Mouse (Mus musculus) hindbrain, postnatal 0 days (tissue): ENCODE measurements around the gene Rwdd2a. TPM values are rescaled to one million over a fixed set of nuclear protein-coding genes. Genes with fewer than 3 reads are reported as not detected.
A peak's percentile ranks its signal among the peaks of the same experiment; 100 is the strongest.

ENCODE experiments used
- ATAC-seq: fragments of 200-750 bp; cut with Nextera tagmentation; 2 replicates; pipeline ENCODE4 v1.8.0; 2017; ENCODE audit warnings: mild to moderate bottlenecking, moderate TSS enrichment, moderate library complexity
- DNase-seq: peaks from one replicate; pipeline ENCODE4 v3.0.0-alpha.2; 2015; ENCODE audit warnings: low spot score
- H3K27ac ChIP-seq: fragments of 300-500 bp; sonication (generic); 2 replicates; pipeline ENCODE4 v1.5.1; 2014; ENCODE audit warnings: mild to moderate bottlenecking
- H3K27me3 ChIP-seq: fragments of 300-500 bp; sonication (generic); 2 replicates; pipeline ENCODE4 v1.6.1; 2014; ENCODE audit warnings: low read length, mixed read lengths; ENCODE audit not compliant: insufficient read depth
- H3K36me3 ChIP-seq: fragments of 300-500 bp; sonication (generic); 2 replicates; pipeline ENCODE4 v1.6.1; 2014; ENCODE audit warnings: low read length, mixed read lengths; ENCODE audit not compliant: insufficient read depth
- H3K4me1 ChIP-seq: fragments of 300-500 bp; sonication (generic); 2 replicates; pipeline ENCODE4 v1.6.1; 2014; ENCODE audit warnings: antibody characterized with exemption, low read length, mixed read lengths; ENCODE audit not compliant: insufficient read depth
- H3K4me2 ChIP-seq: fragments of 300-500 bp; sonication (generic); 2 replicates; pipeline ENCODE4 v1.6.1; 2014; ENCODE audit warnings: low read depth, mild to moderate bottlenecking, low read length, moderate library complexity, mixed read lengths
- H3K4me3 ChIP-seq: fragments of 300-500 bp; sonication (generic); 2 replicates; pipeline ENCODE4 v1.5.1; 2014; ENCODE audit warnings: low read length
- H3K9ac ChIP-seq: fragments of 300-500 bp; sonication (generic); replicated peaks from 2 replicates; pipeline ENCODE4 v1.6.1; 2014; ENCODE audit warnings: mild to moderate bottlenecking, low read length, moderate library complexity, mixed read lengths
- H3K9me3 ChIP-seq: fragments of 300-500 bp; sonication (generic); 2 replicates; pipeline ENCODE4 v1.6.1; 2016; ENCODE audit warnings: low read length, mixed read lengths
- CTCF ChIP-seq: IDR thresholded peaks from 2 replicates; pipeline ENCODE4 v1.5.1; 2016; ENCODE audit warnings: antibody characterized with exemption, control low read depth, low read depth
- WGBS: fragments of 180-500 bp; shearing (Covaris S2); extraction: QIAGEN DNeasy Blood & Tissue Kit; methylation state at CpG from one replicate; pipeline ENCODE4 v1.1.7; 2014; 5-methylcytosine and 5-hydroxymethylcytosine counted together
- polyA plus RNA-seq: library from polyadenylated mRNA; unstranded; fragments of >200 nt; fragmentation: Nextera tagmentation; extraction: Ambion mirVana; gene quantifications from 2 replicates; pipeline ENCODE4 v1.2.1, GENCODE M21; 2015
- total RNA-seq: library from RNA; depleted of rRNA; stranded (reverse); fragments of >200 nt; gene quantifications from 2 replicates; pipeline ENCODE4 v1.2.3, GENCODE M21; 2014

Rwdd2a gene
- total and polyA plus RNA-seq, 2 experiments from 2014 or later = 35.4 to 82.4 TPM

GRCm38 (mm10) chr9:86550717-86551116 lies 21.1 kb upstream of the Rwdd2a start:
- Histone ChIP-seq H3K9me3 (no peaks in the 10 kb centered on the region), H3K27ac (no peak overlapping the region), H3K9ac (no peak overlapping the region), H3K4me2 (no peak overlapping the region), H3K27me3 (no peaks in the 10 kb centered on the region), H3K4me3 (no peak overlapping the region), H3K36me3 (peaks cover 48% of the 10 kb centered on the region), H3K4me1 (no peaks in the 10 kb centered on the region)
- no peak for TF ChIP-seq CTCF
- 96% methylated on average over 3 of the region's 3 CpGs for WGBS
- no peak for ATAC-seq
- no peak for DNase-seq

GRCm38 (mm10) chr9:86553886-86554285 lies 17.9 kb upstream of the Rwdd2a start:
- Histone ChIP-seq H3K9ac (no peak overlapping the region), H3K4me1 (no peaks in the 10 kb centered on the region), H3K4me3 (no peak overlapping the region), H3K4me2 (no peak overlapping the region), H3K27me3 (no peaks in the 10 kb centered on the region), H3K27ac (no peak overlapping the region), H3K36me3 (peaks cover 51% of the 10 kb centered on the region), H3K9me3 (no peaks in the 10 kb centered on the region)
- DNase-seq (no peak), ATAC-seq (no peak)
- WGBS = 75% methylated on average over 9 of the region's 9 CpGs
- no peak for TF ChIP-seq CTCF

GRCm38 (mm10) chr9:86554641-86555040 lies 17.1 kb upstream of the Rwdd2a start:
- peaks cover 47% of the 10 kb centered on the region for H3K36me3 ChIP-seq
- H3K4me2 ChIP-seq = no peak overlapping the region
- TF ChIP-seq CTCF = no peak
- DNase-seq (peak; percentile 8), ATAC-seq (no peak)
- 80% methylated on average over 4 of the region's 4 CpGs for WGBS
- H3K4me3 ChIP-seq = no peak overlapping the region
- no peaks in the 10 kb centered on the region for H3K4me1 ChIP-seq
- no peaks in the 10 kb centered on the region for H3K9me3 ChIP-seq
- H3K27me3 ChIP-seq = no peaks in the 10 kb centered on the region
- H3K9ac ChIP-seq = no peak overlapping the region
- no peak overlapping the region for H3K27ac ChIP-seq

- Histone ChIP-seq H3K36me3 (peaks cover 48% of the 10 kb centered on the region), H3K4me3 (no peak overlapping the region), H3K9ac (no peak overlapping the region), H3K9me3 (no peaks in the 10 kb centered on the region), H3K27me3 (no peaks in the 10 kb centered on the region), H3K4me1 (no peaks in the 10 kb centered on the region), H3K4me2 (no peak overlapping the region), H3K27ac (no peak overlapping the region)
- ATAC-seq (no peak), DNase-seq (no peak)
- 81% methylated on average over 3 of the region's 3 CpGs for WGBS
- TF ChIP-seq CTCF = no peak
Measured at GRCm38 (mm10) chr9:86560543-86560942, 11.2 kb upstream of the Rwdd2a start.

GRCm38 (mm10) chr9:86569314-86569910 lies 2.4 kb upstream of the Rwdd2a start:
- no peak for DNase-seq
- Histone ChIP-seq H3K4me1 (peaks cover 7% of the 10 kb centered on the region), H3K4me3 (no peak overlapping the region), H3K27me3 (no peaks in the 10 kb centered on the region), H3K27ac (no peak overlapping the region), H3K9ac (no peak overlapping the region), H3K4me2 (no peak overlapping the region), H3K9me3 (no peaks in the 10 kb centered on the region), H3K36me3 (peaks cover 15% of the 10 kb centered on the region)
- 83% methylated on average over 3 of the region's 3 CpGs for WGBS
- TF ChIP-seq CTCF = no peak
- no peak for ATAC-seq

GRCm38 (mm10) chr9:86570261-86570890 lies 1.4 kb upstream of the Rwdd2a start:
- ATAC-seq = no peak
- H3K4me1 ChIP-seq = peaks cover 7% of the 10 kb centered on the region
- H3K36me3 ChIP-seq = peaks cover 7% of the 10 kb centered on the region; the same call in 1 of the 2 replicates
- H3K27me3 ChIP-seq = no peaks in the 10 kb centered on the region
- 73% methylated on average over 10 of the region's 10 CpGs for WGBS
- H3K4me3 ChIP-seq = no peak overlapping the region
- H3K4me2 ChIP-seq = peak overlapping the region; percentile 99
- no peak overlapping the region for H3K9ac ChIP-seq
- no peak for TF ChIP-seq CTCF
- H3K9me3 ChIP-seq = no peaks in the 10 kb centered on the region
- DNase-seq = no peak
- no peak overlapping the region for H3K27ac ChIP-seq

GRCm38 (mm10) chr9:86570946-86571345 lies 845 bp upstream of the Rwdd2a start:
- H3K4me1 ChIP-seq = peaks cover 7% of the 10 kb centered on the region
- H3K9ac ChIP-seq = peak overlapping the region; percentile 70; the same call in 1 of the 2 replicates
- no peak overlapping the region for H3K27ac ChIP-seq
- H3K4me3 ChIP-seq = peak overlapping the region; percentile 73
- peaks cover 7% of the 10 kb centered on the region; the same call in 1 of the 2 replicates for H3K36me3 ChIP-seq
- ATAC-seq (no peak), DNase-seq (no peak)
- no peaks in the 10 kb centered on the region for H3K27me3 ChIP-seq
- WGBS = 23% methylated on average over 8 of the region's 8 CpGs
- TF ChIP-seq CTCF = peak; percentile 24; the same call in 1 of the 2 replicates
- H3K4me2 ChIP-seq = peak overlapping the region; percentile 99
- no peaks in the 10 kb centered on the region for H3K9me3 ChIP-seq
